ENCODE assay signal across 8 mouse cellular contexts in genomic region chr9:124441681-124442532, GRCm38 (mm10). TPM values are rescaled to one million over a fixed set of nuclear protein-coding genes. Genes with fewer than 3 reads are reported as not detected.
DNase-seq lines count a peak whose midpoint lies in the region; ATAC-seq and TF ChIP-seq lines count a peak whose summit lies in the region.

No protein-coding gene starts in this region.

- no peak for TF ChIP-seq CTCF in left cerebral cortex, adult 2 months (IDR thresholded peaks at IDR 0.05)

- peak; percentile 22 for DNase-seq in neural tube, embryonic 11.5 days (ENCODE audit: low spot score)
- peak; percentile 59 for DNase-seq in ZHBTc4 (ENCODE audit: low read depth, low spot score)
- peak; percentile 12 to 36 for DNase-seq in cerebellum, postnatal 25 days
- DNase-seq in heart, postnatal 4 days: peak; percentile 30
- peak; percentile 14 to 22 for DNase-seq in left cerebral cortex, adult 2 months (ENCODE audit: extremely low spot score in 1 of 2, low spot score in 2 of 2)
- DNase-seq in right cerebral cortex, postnatal 10 days (ENCODE audit: low spot score in 2 of 2): peak; percentile 63 to 69

- no peak overlapping the region for H3K4me3 ChIP-seq in neural tube, embryonic 11.5 days (ENCODE audit: low read depth, low read length)
- no peak overlapping the region for H3K4me3 ChIP-seq in neural tube, embryonic 15.5 days (replicated peaks)
- H3K4me3 ChIP-seq in left cerebral cortex, adult 2 months: no peak overlapping the region
- no peak overlapping the region for H3K4me3 ChIP-seq in midbrain, embryonic 15.5 days

- H3K27me3 ChIP-seq in neural tube, embryonic 11.5 days (ENCODE audit: control insufficient read depth, insufficient read depth, low read length): no peaks in the 10 kb centered on the region
- no peaks in the 10 kb centered on the region for H3K27me3 ChIP-seq in neural tube, embryonic 15.5 days (replicated peaks)
- no peaks in the 10 kb centered on the region for H3K27me3 ChIP-seq in midbrain, embryonic 15.5 days (replicated peaks)

- intact Hi-C loops in left cerebral cortex, adult 2 months (cut with DNase I): loop anchor here (1.0 kb wide), 1 partner anchor 34 kb away; the partner anchor contains the start of gene Ppp2r3d

- 98% methylated on average over 44 of the region's 45 CpGs for WGBS in neural tube, embryonic 11.5 days
- 98% methylated on average over 45 of the region's 45 CpGs for WGBS in neural tube, embryonic 15.5 days
- WGBS in midbrain, embryonic 15.5 days: 98% methylated on average over 45 of the region's 45 CpGs

- H3K9ac ChIP-seq in neural tube, embryonic 11.5 days (ENCODE audit: low read length): no peak overlapping the region
- H3K9ac ChIP-seq in neural tube, embryonic 15.5 days (replicated peaks): no peak overlapping the region
- H3K9ac ChIP-seq in midbrain, embryonic 15.5 days: no peak overlapping the region

- peaks cover 10% of the 10 kb centered on the region for H3K9me3 ChIP-seq in neural tube, embryonic 11.5 days (ENCODE audit: control insufficient read depth, low read length)
- peaks cover 11% of the 10 kb centered on the region for H3K9me3 ChIP-seq in neural tube, embryonic 15.5 days (replicated peaks)
- peaks cover 15% of the 10 kb centered on the region for H3K9me3 ChIP-seq in midbrain, embryonic 15.5 days

- ATAC-seq in neural tube, embryonic 11.5 days (ENCODE audit: insufficient read depth, low FRiP score, low TSS enrichment): no peak
- ATAC-seq in neural tube, embryonic 15.5 days (ENCODE audit: low FRiP score): no peak
- ATAC-seq in midbrain, embryonic 15.5 days (replicated peaks): no peak

- no peak overlapping the region for H3K27ac ChIP-seq in neural tube, embryonic 11.5 days (ENCODE audit: low read depth, low read length)
- no peak overlapping the region for H3K27ac ChIP-seq in neural tube, embryonic 15.5 days (replicated peaks)
- H3K27ac ChIP-seq in left cerebral cortex, adult 2 months: no peak overlapping the region
- H3K27ac ChIP-seq in midbrain, embryonic 15.5 days: no peak overlapping the region

- H3K36me3 ChIP-seq in neural tube, embryonic 11.5 days (ENCODE audit: control insufficient read depth, insufficient read depth, low read length): peaks cover 31% of the 10 kb centered on the region
- peaks cover 36% of the 10 kb centered on the region for H3K36me3 ChIP-seq in neural tube, embryonic 15.5 days
- peaks cover 33% of the 10 kb centered on the region for H3K36me3 ChIP-seq in midbrain, embryonic 15.5 days (replicated peaks)

- H3K4me1 ChIP-seq in neural tube, embryonic 11.5 days (ENCODE audit: control insufficient read depth, insufficient read depth, low read length): no peaks in the 10 kb centered on the region
- no peaks in the 10 kb centered on the region for H3K4me1 ChIP-seq in neural tube, embryonic 15.5 days
- H3K4me1 ChIP-seq in midbrain, embryonic 15.5 days: no peaks in the 10 kb centered on the region

- no peak overlapping the region for H3K4me2 ChIP-seq in neural tube, embryonic 11.5 days (ENCODE audit: low read depth)
- no peak overlapping the region for H3K4me2 ChIP-seq in neural tube, embryonic 15.5 days
- no peak overlapping the region for H3K4me2 ChIP-seq in midbrain, embryonic 15.5 days

RNA-seq across cellular contexts. Expression of gene Ppp2r3d, which starts 34.8 kb away (rescaled TPM):
- 126 and 133 TPM in 2 replicates for polyA plus RNA-seq in neural tube, embryonic 11.5 days (2014; fragmentation: Nextera tagmentation; extraction: Ambion mirVana)
- polyA plus RNA-seq in neural tube, embryonic 15.5 days (2015; fragmentation: Nextera tagmentation; extraction: Ambion mirVana): 153 and 158 TPM in 2 replicates
- total RNA-seq in heart, postnatal 4 days (2021): 100 to 1,000 TPM; 143 to 155 TPM
- 100 to 1,000 TPM in 1 of 2 experiments, 10 to 100 TPM in 1; 98.9 to 106 TPM for total RNA-seq in left cerebral cortex, adult 2 months (2021)
- 170 and 179 TPM in 2 replicates for polyA plus RNA-seq in midbrain, embryonic 15.5 days (2015; fragmentation: Nextera tagmentation; extraction: Ambion mirVana)

RNA-seq across cellular contexts. Expression of gene Gm21836, which starts 51.7 kb away (rescaled TPM):
- polyA plus RNA-seq in neural tube, embryonic 11.5 days (2014; fragmentation: Nextera tagmentation; extraction: Ambion mirVana): not detected in 2 replicates
- not detected in 2 replicates for polyA plus RNA-seq in neural tube, embryonic 15.5 days (2015; fragmentation: Nextera tagmentation; extraction: Ambion mirVana)
- total RNA-seq in heart, postnatal 4 days (2021): not detected
- total RNA-seq in left cerebral cortex, adult 2 months (2021): not detected
- polyA plus RNA-seq in midbrain, embryonic 15.5 days (2015; fragmentation: Nextera tagmentation; extraction: Ambion mirVana): not detected in 2 replicates
